Mouse (Mus musculus): ENCODE measurements around the gene Mindy4. TPM values are rescaled to one million over a fixed set of nuclear protein-coding genes. Genes with fewer than 3 reads are reported as not detected.

Gene Mindy4
- polyA plus RNA-seq, 1 experiment from 2014 or later = 13.9 TPM

DNA sequence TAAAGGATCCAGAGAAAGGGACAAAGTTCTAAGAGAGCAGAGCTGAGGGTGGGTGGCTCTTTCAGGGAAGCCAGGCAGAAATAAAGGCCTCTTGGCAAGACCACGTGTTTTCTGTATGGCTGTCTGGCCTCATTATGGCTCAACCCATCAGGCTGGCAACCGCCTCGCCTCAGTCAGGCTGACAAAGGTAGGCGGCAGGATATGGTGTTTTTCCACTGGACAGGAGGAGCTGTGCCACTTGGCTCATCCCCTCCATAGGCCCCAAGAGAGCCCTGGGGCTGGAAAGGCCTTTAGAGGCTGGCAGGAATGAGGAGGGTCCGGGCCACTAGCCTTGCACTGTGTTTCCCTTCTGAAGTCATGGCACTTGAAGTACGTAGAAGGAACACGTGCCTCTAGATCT, 69.8 kb downstream of the Mindy4 start:
- no peak overlapping the region for H3K9ac ChIP-seq
- H3K4me1 ChIP-seq = 0 out of 2 replicates have a peak, but pooled peaks cover 3% of the 10 kb centered on the region
- ATAC-seq (ENCODE audit: low FRiP score) = no peak
- no peak overlapping the region for H3K27ac ChIP-seq
- no peaks in the 10 kb centered on the region for H3K27me3 ChIP-seq
- 83% methylated on average over 7 of the region's 7 CpGs for WGBS
- H3K9me3 ChIP-seq (replicated peaks) = no peaks in the 10 kb centered on the region
- H3K4me2 ChIP-seq (replicated peaks) = no peak overlapping the region
- no peak overlapping the region for H3K4me3 ChIP-seq
- H3K36me3 ChIP-seq = no peaks in the 10 kb centered on the region

- no peaks in the 10 kb centered on the region for H3K36me3 ChIP-seq
- no peaks in the 10 kb centered on the region for H3K9me3 ChIP-seq (replicated peaks)
- H3K4me3 ChIP-seq = no peak overlapping the region
- no peak overlapping the region for H3K9ac ChIP-seq
- H3K4me2 ChIP-seq (replicated peaks) = no peak overlapping the region
- no peak overlapping the region for H3K27ac ChIP-seq
- H3K27me3 ChIP-seq = no peaks in the 10 kb centered on the region
- no peak for ATAC-seq (ENCODE audit: low FRiP score)
- 85% methylated on average over 5 of the region's 5 CpGs for WGBS
- H3K4me1 ChIP-seq = 0 out of 2 replicates have a peak, but pooled peaks cover 3% of the 10 kb centered on the region
Observed at GRCm38 (mm10) chr6:55273463-55273862, 70.3 kb downstream of the Mindy4 start.

GRCm38 (mm10) chr6:55275000-55275399, 71.8 kb downstream of the Mindy4 start:
- H3K4me1 ChIP-seq = 0 out of 2 replicates have a peak, but pooled peaks cover 3% of the 10 kb centered on the region
- H3K9ac ChIP-seq = no peak overlapping the region
- no peaks in the 10 kb centered on the region for H3K27me3 ChIP-seq
- no peak for ATAC-seq (ENCODE audit: low FRiP score)
- H3K9me3 ChIP-seq (replicated peaks) = no peaks in the 10 kb centered on the region
- H3K36me3 ChIP-seq = no peaks in the 10 kb centered on the region
- H3K27ac ChIP-seq = no peak overlapping the region
- 88% methylated on average over 10 of the region's 10 CpGs for WGBS
- H3K4me2 ChIP-seq (replicated peaks) = no peak overlapping the region
- H3K4me3 ChIP-seq = no peak overlapping the region

GRCm38 (mm10) chr6:55275786-55276185, 72.6 kb downstream of the Mindy4 start:
- no peaks in the 10 kb centered on the region for H3K27me3 ChIP-seq
- no peaks in the 10 kb centered on the region for H3K9me3 ChIP-seq (replicated peaks)
- H3K4me2 ChIP-seq (replicated peaks) = no peak overlapping the region
- no peaks in the 10 kb centered on the region for H3K36me3 ChIP-seq
- ATAC-seq (ENCODE audit: low FRiP score) = no peak
- no peak overlapping the region for H3K27ac ChIP-seq
- no peak overlapping the region for H3K4me3 ChIP-seq
- WGBS = 81% methylated on average over 7 of the region's 8 CpGs
- H3K4me1 ChIP-seq = 0 out of 2 replicates have a peak, but pooled peaks cover 3% of the 10 kb centered on the region
- H3K9ac ChIP-seq = no peak overlapping the region

DNA sequence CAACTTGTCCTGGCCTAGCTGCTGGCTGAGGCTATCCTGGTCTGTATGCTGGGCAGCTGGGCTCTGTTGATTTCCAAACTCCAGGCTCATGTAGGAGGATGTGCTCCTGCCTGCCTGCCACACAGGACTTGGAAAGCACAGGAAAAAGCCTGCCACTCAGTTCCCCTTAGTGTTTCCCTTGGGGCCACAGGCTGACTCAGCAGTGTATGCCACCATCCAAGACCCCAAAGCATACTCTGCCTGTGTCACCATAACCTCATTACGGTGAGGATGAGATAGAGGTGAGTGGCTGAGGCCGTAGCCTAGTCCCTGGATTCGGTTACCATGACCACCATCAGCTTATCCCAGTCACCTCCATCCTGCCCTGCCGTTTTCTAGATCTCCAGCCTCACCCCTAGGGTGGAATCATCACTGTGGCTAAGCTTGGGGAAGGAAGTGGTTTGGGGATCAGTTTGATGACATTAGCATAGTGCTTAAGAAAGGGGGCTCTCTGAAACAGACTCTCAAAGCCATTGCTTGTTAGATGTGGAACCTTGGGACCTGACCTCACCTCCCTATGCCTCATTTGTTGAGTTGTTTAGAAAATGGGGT, 73.6 kb downstream of the Mindy4 start:
- Histone ChIP-seq H3K27ac (no peak overlapping the region), H3K9me3 (replicated peaks) (no peaks in the 10 kb centered on the region), H3K9ac (no peak overlapping the region), H3K4me1 (0 out of 2 replicates have a peak, but pooled peaks cover 3% of the 10 kb centered on the region), H3K4me2 (replicated peaks) (no peak overlapping the region), H3K4me3 (no peak overlapping the region), H3K27me3 (no peaks in the 10 kb centered on the region), H3K36me3 (no peaks in the 10 kb centered on the region)
- 77% methylated on average over 4 of the region's 4 CpGs for WGBS
- ATAC-seq (ENCODE audit: low FRiP score) = no peak

- Histone ChIP-seq H3K36me3 (no peaks in the 10 kb centered on the region; the same call in 1 of the 2 replicates), H3K4me2 (replicated peaks) (no peak overlapping the region), H3K9me3 (replicated peaks) (peaks cover 5% of the 10 kb centered on the region), H3K4me3 (no peak overlapping the region), H3K9ac (no peak overlapping the region), H3K27ac (no peak overlapping the region), H3K4me1 (0 out of 2 replicates have a peak, but pooled peaks cover 2% of the 10 kb centered on the region), H3K27me3 (no peaks in the 10 kb centered on the region)
- 74% methylated on average over 6 of the region's 6 CpGs for whole genome bisulfite sequencing
- no peak for ATAC-seq (ENCODE audit: low FRiP score)
Observed at GRCm38 (mm10) chr6:55278086-55278485, 74.9 kb downstream of the Mindy4 start.

DNA sequence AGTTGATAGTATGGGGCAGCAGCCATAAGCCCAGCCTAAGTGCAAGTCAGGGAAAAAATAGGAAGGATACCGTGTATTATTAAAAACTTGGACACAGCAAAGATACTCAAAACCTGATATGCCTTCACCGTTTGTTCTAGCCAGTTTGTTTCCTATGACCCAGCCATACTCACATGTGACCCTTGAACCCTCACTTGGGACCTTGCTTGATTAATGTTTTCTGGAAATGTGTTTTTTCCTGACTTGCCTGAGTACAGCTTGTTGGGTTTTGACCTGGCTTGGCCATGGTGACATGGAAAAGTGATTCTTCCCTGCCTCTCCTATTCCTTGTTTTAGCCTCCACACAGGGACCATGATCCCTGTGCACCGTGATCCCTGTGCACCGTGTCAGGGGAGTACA, 75.3 kb downstream of the Mindy4 start:
- no peaks in the 10 kb centered on the region for H3K27me3 ChIP-seq
- peaks cover 7% of the 10 kb centered on the region for H3K9me3 ChIP-seq (replicated peaks)
- 88% methylated on average over 4 of the region's 4 CpGs for WGBS
- no peak overlapping the region for H3K4me2 ChIP-seq (replicated peaks)
- H3K36me3 ChIP-seq = no peaks in the 10 kb centered on the region; the same call in 1 of the 2 replicates
- H3K4me3 ChIP-seq = no peak overlapping the region
- ATAC-seq (ENCODE audit: low FRiP score) = no peak
- no peak overlapping the region for H3K9ac ChIP-seq
- H3K27ac ChIP-seq = no peak overlapping the region
- H3K4me1 ChIP-seq = no peaks in the 10 kb centered on the region

- H3K4me1 ChIP-seq = no peaks in the 10 kb centered on the region
- no peak overlapping the region for H3K4me3 ChIP-seq
- WGBS = 87% methylated on average over 8 of the region's 8 CpGs
- H3K4me2 ChIP-seq (replicated peaks) = no peak overlapping the region
- H3K9ac ChIP-seq = no peak overlapping the region
- no peak for ATAC-seq (ENCODE audit: low FRiP score)
- no peaks in the 10 kb centered on the region for H3K27me3 ChIP-seq
- H3K36me3 ChIP-seq = no peaks in the 10 kb centered on the region; the same call in 1 of the 2 replicates
- no peak overlapping the region for H3K27ac ChIP-seq
- peaks cover 7% of the 10 kb centered on the region for H3K9me3 ChIP-seq (replicated peaks)
Observed at GRCm38 (mm10) chr6:55280979-55281378, 77.8 kb downstream of the Mindy4 start.

DNA sequence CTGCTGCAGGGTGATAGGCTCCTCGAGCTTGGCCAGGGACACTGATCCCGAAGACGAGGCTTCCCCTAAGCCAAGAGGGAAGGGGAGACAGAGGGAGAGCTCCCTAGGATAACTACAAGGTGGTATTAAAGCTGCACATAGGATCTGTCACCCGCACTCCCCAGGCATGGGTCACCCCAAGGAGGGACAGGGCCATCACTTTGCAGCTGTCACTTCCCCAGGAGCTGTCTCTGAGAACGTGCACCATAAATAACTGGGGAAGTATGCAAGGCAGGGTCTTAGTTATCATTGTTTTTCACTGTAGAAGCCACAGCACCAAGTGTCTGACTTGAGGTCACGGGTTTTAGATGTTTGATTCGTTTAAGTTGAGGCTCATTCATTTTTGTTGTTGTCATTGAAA, 78.5 kb downstream of the Mindy4 start:
- 90% methylated on average over 7 of the region's 7 CpGs for WGBS
- H3K4me2 ChIP-seq (replicated peaks) = no peak overlapping the region
- peaks cover 7% of the 10 kb centered on the region for H3K9me3 ChIP-seq (replicated peaks)
- H3K27ac ChIP-seq = no peak overlapping the region
- H3K9ac ChIP-seq = no peak overlapping the region
- H3K4me1 ChIP-seq = no peaks in the 10 kb centered on the region
- ATAC-seq (ENCODE audit: low FRiP score) = no peak
- H3K4me3 ChIP-seq = no peak overlapping the region
- H3K27me3 ChIP-seq = no peaks in the 10 kb centered on the region
- no peaks in the 10 kb centered on the region; the same call in 1 of the 2 replicates for H3K36me3 ChIP-seq

DNA sequence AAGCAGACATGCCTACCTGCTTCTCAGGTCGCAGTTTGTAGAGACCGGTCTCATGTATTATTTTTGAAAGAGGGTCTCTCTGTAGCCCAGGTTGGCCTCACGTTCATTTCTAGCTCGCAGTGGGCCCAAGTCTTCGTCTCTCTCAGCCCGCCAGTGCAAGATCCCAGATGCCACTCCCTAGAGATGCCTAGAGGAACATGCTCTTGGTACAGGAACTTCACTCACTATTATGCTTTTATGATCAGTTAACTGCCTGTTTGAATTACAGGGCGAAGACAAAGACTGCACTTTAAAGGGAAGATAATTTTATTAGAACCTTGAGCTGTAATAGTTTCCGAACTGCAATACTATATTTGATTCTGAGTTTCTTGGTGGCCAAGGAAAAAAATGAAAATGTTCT, 79.2 kb downstream of the Mindy4 start:
- H3K4me1 ChIP-seq = no peaks in the 10 kb centered on the region
- H3K4me3 ChIP-seq = no peak overlapping the region
- H3K4me2 ChIP-seq (replicated peaks) = no peak overlapping the region
- no peak overlapping the region for H3K27ac ChIP-seq
- H3K9ac ChIP-seq = no peak overlapping the region
- H3K36me3 ChIP-seq = no peaks in the 10 kb centered on the region; the same call in 1 of the 2 replicates
- no peaks in the 10 kb centered on the region for H3K27me3 ChIP-seq
- H3K9me3 ChIP-seq (replicated peaks) = peaks cover 7% of the 10 kb centered on the region
- ATAC-seq (ENCODE audit: low FRiP score) = no peak
- WGBS = 97% methylated on average over 8 of the region's 8 CpGs

DNA sequence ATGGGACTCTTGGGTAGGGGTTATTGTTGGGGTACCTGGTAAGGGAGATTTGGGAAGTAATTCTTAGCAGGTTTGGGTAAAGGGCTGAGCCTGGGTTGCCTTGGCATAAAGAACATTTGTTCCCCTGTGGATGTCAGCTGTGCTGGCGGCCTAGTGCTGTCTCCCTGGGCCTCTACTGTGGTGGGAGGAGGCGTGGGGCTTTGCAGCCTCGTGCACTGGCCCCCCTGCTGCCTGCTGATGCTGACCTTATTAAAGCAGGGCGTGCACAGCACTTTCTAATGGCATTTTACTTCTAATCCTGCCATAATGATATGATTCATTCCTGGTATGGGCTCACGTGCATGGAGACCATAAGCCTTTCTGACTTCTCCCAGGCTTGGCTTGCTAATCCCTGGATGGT, 82.0 kb downstream of the Mindy4 start:
- Histone ChIP-seq H3K9me3 (replicated peaks) (peaks cover 7% of the 10 kb centered on the region), H3K4me3 (no peak overlapping the region), H3K4me1 (no peaks in the 10 kb centered on the region), H3K27ac (no peak overlapping the region), H3K27me3 (no peaks in the 10 kb centered on the region), H3K4me2 (replicated peaks) (no peak overlapping the region), H3K9ac (no peak overlapping the region), H3K36me3 (no peaks in the 10 kb centered on the region; the same call in 1 of the 2 replicates)
- WGBS = 60% methylated on average over 5 of the region's 5 CpGs
- ATAC-seq (ENCODE audit: low FRiP score) = no peak

- no peak overlapping the region for H3K4me3 ChIP-seq
- no peak overlapping the region for H3K27ac ChIP-seq
- no peak for ATAC-seq (ENCODE audit: low FRiP score)
- no peaks in the 10 kb centered on the region for H3K4me1 ChIP-seq
- no peak overlapping the region for H3K9ac ChIP-seq
- WGBS = 87% methylated on average over 5 of the region's 5 CpGs
- H3K36me3 ChIP-seq = no peaks in the 10 kb centered on the region
- H3K4me2 ChIP-seq (replicated peaks) = no peak overlapping the region
- no peaks in the 10 kb centered on the region for H3K27me3 ChIP-seq
- H3K9me3 ChIP-seq (replicated peaks) = peaks cover 2% of the 10 kb centered on the region
Observed at GRCm38 (mm10) chr6:55288007-55288602, 84.9 kb downstream of the Mindy4 start.

Measured in hindbrain, embryonic 12.5 days (tissue).